Mouse (Mus musculus): ENCODE data around the gene Gnl2. TPM values are rescaled to one million over a fixed set of nuclear protein-coding genes. Genes with fewer than 3 reads are reported as not detected.

The Gnl2 gene
- 85.8 and 92.7 TPM in 2 replicates for polyA plus RNA-seq (2015; fragmentation: Nextera tagmentation; extraction: Ambion mirVana)

DNA sequence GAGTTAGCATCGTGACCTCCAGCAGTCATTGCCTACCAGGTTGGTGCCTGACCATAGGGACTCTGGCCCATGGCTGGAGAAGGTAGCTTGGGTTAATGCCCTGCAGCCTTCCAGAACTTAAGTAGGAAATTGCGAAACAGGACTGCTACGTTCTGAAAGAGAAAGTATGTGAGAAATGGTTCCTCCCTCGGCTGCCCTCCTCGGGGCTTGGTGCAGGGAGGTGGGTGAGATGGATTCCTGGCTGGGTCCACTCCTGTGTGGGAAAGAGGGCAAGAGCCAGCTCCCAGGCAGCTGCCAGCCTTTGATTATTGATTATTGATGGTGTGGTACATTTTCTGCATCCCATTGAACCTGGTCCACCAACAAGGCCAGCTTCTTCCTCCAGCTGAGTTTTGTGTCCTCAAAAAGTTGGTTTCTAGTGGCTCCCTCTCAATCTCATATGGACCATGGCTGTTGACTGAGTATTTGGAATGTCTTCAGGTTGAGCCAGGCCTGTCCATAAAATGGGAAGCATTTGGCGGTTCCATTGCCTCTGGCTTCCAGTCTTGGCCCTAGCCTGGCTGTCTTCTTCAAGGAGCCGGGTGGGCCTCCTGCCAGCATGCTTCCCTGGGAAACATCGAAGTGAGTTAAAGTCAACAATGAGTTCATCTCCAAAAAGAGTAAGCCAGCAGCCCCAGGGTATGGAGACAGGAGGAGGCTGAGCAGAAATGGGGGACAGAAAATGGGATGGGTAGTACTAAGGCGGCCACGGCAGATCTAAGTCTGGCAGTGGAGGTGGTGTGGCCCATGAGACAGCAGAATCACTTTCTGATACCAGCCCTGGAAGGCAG lies at the start of gene Gnl2:
Gnl2 (plus strand) TSS at position 780 of the 830 bp plus-strand sequence.
- Histone ChIP-seq H3K36me3 (no peaks in the 10 kb centered on the region), H3K4me1 (replicated peaks) (no peaks in the 10 kb centered on the region), H3K9ac (no peak within 1 kb of the TSS), H3K27me3 (no peaks in the 10 kb centered on the region), H3K9me3 (no peaks in the 10 kb centered on the region), H3K27ac (replicated peaks) (no peak within 1 kb of the TSS), H3K4me3 (no peak within 1 kb of the TSS), H3K4me2 (no peak within 1 kb of the TSS)
- WGBS, result 91% methylated on average over 10 of the region's 10 CpGs
- ATAC-seq (ENCODE audit: low FRiP score, low read depth), result no peak

DNA sequence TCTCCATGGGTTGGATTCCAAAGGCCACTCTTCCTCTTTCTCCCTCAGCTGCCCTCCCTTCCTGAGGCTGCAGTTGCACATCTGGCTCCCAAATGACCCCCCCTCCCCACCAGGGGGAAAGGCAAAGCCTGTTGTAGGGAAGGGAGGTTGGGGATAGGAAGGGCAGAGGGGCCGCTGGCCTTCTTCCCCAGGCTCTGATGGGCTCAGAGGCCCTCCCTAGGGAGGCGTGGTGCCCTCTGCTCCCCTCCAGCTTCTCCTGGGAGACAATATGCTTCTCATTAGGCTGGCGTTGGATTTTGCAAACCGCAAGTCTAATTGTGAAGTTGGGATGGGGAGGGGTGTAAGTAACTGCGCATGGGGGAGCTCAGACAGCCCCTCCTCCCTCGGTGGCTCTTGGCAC lies 47.7 kb upstream of the Gnl2 start:
- Histone ChIP-seq H3K27me3 (no peaks in the 10 kb centered on the region), H3K4me2 (no peak overlapping the region), H3K9ac (no peak overlapping the region), H3K36me3 (no peaks in the 10 kb centered on the region), H3K27ac (replicated peaks) (no peak overlapping the region), H3K9me3 (no peaks in the 10 kb centered on the region), H3K4me3 (no peak overlapping the region), H3K4me1 (replicated peaks) (peaks cover 14% of the 10 kb centered on the region)
- 58% methylated on average over 6 of the region's 6 CpGs for WGBS
- ATAC-seq (ENCODE audit: low FRiP score, low read depth), result no peak

DNA sequence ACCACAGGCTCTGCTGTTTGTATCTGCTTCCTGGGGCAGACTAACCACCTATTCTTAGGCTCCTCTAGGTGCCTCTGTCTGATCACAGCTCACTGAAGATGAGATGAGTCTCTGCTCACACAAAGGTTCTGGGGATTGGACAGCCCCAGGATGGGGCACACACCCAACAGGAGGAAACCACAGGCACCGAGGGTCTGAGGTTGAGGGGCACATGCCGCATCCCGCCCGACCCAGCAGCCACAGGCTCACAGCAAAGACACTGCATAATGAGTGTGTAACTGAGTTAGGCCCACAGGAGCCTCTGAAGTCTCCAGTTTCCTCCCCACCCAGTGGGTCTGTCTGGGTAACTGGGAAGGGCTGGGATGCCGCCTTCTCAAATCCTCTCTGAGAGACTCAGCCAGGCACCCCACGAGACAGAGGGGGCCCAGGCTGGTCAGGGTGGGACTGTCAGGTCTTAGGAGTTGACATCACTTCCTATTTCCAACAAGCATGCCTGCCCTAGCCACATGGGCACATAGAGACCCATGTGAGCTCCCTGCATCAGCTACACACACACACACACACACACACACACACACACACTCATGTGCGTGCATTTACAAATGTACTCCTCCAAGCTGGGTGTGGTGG lies 47.1 kb upstream of the Gnl2 start:
- 82% methylated on average over 7 of the region's 7 CpGs for WGBS
- Histone ChIP-seq H3K4me2 (no peak overlapping the region), H3K36me3 (no peaks in the 10 kb centered on the region), H3K9ac (no peak overlapping the region), H3K27me3 (no peaks in the 10 kb centered on the region), H3K4me1 (replicated peaks) (peaks cover 14% of the 10 kb centered on the region), H3K4me3 (no peak overlapping the region), H3K27ac (replicated peaks) (no peak overlapping the region), H3K9me3 (no peaks in the 10 kb centered on the region)
- ATAC-seq (ENCODE audit: low FRiP score, low read depth), result no peak

DNA sequence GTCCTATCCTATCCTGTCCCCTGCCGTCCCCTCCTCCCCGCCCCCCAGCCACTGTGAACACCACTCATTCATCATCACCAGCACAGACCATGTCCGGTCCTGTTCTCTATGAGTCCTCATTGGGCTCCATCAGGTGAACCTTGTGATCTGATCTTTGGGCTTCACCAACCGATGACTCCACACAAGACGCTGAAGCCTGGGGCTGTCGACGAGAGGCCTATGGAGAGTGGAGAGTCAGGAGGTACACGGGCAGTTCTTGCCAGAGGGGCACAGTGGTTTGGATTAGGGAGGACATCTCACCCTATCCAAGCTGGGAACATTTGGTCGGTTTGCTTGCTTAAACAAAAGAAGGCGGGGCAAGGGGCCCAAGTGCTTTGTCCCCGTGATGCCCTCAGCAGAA lies 46.2 kb upstream of the Gnl2 start:
- Histone ChIP-seq H3K27ac (replicated peaks) (no peak overlapping the region), H3K9ac (no peak overlapping the region), H3K27me3 (no peaks in the 10 kb centered on the region), H3K4me3 (no peak overlapping the region), H3K36me3 (no peaks in the 10 kb centered on the region), H3K4me1 (replicated peaks) (peaks cover 14% of the 10 kb centered on the region), H3K9me3 (no peaks in the 10 kb centered on the region), H3K4me2 (no peak overlapping the region)
- WGBS, result 79% methylated on average over 11 of the region's 11 CpGs
- no peak for ATAC-seq (ENCODE audit: low FRiP score, low read depth)

DNA sequence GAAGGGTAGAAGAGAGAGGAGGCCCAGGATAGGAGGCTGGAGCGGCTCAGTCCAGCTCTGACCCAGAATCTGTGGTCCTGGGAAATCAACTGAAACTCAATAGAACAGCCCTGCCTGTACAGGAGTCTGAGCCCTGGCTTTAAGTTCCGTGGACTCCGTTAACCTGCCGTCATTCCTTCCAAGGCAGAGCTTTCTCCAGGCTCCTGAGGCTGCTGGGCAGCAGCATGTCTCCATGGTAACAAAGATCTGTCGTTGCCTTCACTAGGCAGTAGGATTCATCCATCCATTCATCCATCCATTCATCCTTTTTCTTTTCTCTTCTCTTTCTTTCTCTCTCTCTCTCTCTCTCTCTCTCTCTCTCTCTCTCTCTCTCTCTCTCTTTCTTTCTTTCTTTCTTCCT lies 45.7 kb upstream of the Gnl2 start:
- Histone ChIP-seq H3K9me3 (no peaks in the 10 kb centered on the region), H3K36me3 (no peaks in the 10 kb centered on the region), H3K27me3 (no peaks in the 10 kb centered on the region), H3K9ac (no peak overlapping the region), H3K27ac (replicated peaks) (no peak overlapping the region), H3K4me1 (replicated peaks) (peaks cover 9% of the 10 kb centered on the region), H3K4me2 (no peak overlapping the region), H3K4me3 (no peak overlapping the region)
- ATAC-seq (ENCODE audit: low FRiP score, low read depth), result no peak
- WGBS, result 25% methylated on average over 5 of the region's 5 CpGs

DNA sequence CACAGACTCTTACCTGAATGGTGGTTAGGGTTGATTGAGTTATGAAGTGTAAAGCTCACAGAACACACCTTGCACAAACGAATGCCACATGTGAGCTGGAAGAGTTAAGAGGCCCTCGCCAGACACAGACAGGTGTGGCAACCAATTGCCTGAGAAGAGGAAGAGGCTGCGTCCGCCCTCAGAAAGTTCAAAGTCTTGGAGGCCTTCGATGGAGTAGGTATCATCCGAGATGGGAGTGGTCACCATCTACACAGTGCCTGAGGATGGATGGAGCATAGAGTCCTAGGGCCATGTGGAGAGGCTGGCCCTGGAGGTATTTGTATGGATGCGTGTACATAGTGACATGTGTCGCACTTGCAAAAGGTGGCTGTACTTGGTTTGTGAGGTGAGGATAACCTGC lies 45.3 kb upstream of the Gnl2 start:
- Histone ChIP-seq H3K9me3 (no peaks in the 10 kb centered on the region), H3K4me2 (no peak overlapping the region), H3K4me3 (no peak overlapping the region), H3K27me3 (no peaks in the 10 kb centered on the region), H3K9ac (no peak overlapping the region), H3K36me3 (no peaks in the 10 kb centered on the region), H3K27ac (replicated peaks) (0 out of 2 replicates have a peak overlapping the region, but pooled peaks have one; percentile 57), H3K4me1 (replicated peaks) (peaks cover 8% of the 10 kb centered on the region)
- ATAC-seq (ENCODE audit: low FRiP score, low read depth), result no peak
- WGBS, result 89% methylated on average over 8 of the region's 8 CpGs

DNA sequence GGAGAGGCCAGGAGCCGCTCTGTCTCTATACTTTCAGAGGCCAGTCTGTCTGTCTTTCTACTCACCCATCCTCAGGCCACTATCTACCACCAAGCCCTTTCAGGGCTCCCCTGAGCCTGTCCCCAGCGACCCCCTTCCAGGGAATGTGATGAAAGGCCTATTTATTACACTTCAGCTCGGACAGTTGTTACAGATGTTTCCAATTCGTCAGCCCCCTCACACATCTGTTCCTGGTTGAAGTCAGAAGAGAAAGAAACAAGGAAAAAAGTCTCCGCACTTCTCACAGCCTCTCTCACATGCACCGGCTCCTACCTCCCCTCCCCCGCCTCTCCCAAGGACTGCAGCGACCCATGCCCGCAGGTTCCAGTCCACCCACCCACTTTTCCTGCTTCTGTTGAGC lies 44.1 kb upstream of the Gnl2 start:
- no peak for ATAC-seq (ENCODE audit: low FRiP score, low read depth)
- no peak overlapping the region for H3K4me3 ChIP-seq
- no peaks in the 10 kb centered on the region for H3K27me3 ChIP-seq
- no peak overlapping the region for H3K4me2 ChIP-seq
- peaks cover 8% of the 10 kb centered on the region for H3K4me1 ChIP-seq (replicated peaks)
- no peak overlapping the region for H3K27ac ChIP-seq (replicated peaks)
- H3K36me3 ChIP-seq, result no peaks in the 10 kb centered on the region
- WGBS, result 63% methylated on average over 9 of the region's 9 CpGs
- no peaks in the 10 kb centered on the region for H3K9me3 ChIP-seq
- no peak overlapping the region for H3K9ac ChIP-seq

DNA sequence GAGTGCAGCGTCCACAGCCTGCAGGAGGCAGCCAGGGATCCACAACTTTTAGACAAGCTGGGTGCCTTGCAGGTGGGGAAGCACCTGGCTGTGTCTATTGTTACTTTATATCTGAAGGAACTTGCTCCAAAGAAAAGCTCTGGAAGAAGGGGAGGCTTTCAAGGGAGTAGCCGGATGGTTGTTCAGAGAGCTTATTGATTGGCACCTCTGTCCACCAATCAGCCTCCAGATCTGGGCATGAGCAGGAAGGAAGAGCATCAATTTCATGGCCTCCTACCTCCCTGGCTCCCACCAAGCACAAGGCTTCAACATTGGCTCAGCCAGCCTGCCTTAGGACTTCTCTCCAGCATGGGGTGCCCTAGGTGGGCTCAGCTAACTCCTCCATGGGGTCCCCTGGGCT lies 43.1 kb upstream of the Gnl2 start:
- H3K27me3 ChIP-seq, result no peaks in the 10 kb centered on the region
- no peak overlapping the region for H3K27ac ChIP-seq (replicated peaks)
- H3K4me1 ChIP-seq (replicated peaks), result peaks cover 8% of the 10 kb centered on the region
- no peak overlapping the region for H3K4me2 ChIP-seq
- no peak overlapping the region for H3K9ac ChIP-seq
- H3K36me3 ChIP-seq, result no peaks in the 10 kb centered on the region
- no peaks in the 10 kb centered on the region for H3K9me3 ChIP-seq
- 81% methylated on average over 2 of the region's 2 CpGs for WGBS
- no peak for ATAC-seq (ENCODE audit: low FRiP score, low read depth)
- H3K4me3 ChIP-seq, result no peak overlapping the region

DNA sequence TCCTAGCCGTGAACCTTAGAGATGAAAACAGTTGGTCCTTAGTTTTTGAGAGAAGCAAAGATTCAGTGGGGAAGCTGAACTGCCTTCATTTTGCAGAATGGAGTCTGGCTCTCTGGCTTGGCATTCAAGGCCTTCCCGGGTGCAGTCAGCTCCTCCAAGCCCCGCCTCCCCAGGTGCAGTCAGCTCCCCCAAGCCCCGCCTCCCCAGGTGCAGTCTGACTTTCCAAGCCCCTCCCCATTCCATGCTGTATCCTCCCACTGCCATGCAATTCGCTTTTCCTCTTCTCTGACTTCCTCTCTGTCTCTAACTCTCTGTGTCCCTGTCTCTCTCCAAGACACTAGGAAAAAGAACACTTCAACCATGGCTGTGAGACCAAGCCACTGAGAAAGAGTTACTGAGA lies 38.2 kb upstream of the Gnl2 start:
- 0 out of 2 replicates have a peak, but pooled peaks cover 6% of the 10 kb centered on the region for H3K4me1 ChIP-seq (replicated peaks)
- no peaks in the 10 kb centered on the region for H3K9me3 ChIP-seq

DNA sequence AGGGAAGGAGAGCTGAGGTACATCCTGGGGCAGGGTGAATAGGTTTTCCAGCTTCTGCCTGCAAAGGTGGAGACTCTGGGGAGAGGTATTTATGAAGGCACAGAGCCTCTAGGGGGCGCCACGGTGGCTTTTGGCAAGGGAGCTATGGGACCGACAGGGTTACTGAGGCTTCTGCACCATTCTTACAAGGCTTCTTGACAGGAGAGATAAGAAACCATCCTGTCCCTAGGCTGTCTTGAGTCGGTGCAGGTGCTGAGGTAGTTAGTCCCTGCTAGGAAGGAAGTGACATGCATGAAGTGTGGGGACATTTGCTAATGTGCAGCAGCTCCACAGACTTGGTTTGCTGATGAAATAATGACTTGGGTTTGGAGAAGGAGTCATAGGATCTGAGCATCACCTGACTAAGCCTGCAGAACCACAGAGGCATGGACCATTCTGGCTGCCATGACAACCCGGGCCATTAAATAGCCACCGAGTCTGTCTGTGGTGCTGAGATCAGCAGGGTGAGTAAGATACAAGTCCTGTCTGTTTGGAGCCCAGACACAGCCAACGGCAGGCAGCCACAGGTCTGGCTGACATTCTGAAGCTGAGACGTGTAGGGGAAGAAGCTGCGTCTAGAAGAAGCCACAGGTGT lies 32.4 kb upstream of the Gnl2 start:
- no peaks in the 10 kb centered on the region for H3K36me3 ChIP-seq
- ATAC-seq (ENCODE audit: low FRiP score, low read depth), result no peak
- no peak overlapping the region for H3K4me2 ChIP-seq
- peaks cover 67% of the 10 kb centered on the region for H3K27me3 ChIP-seq
- H3K9ac ChIP-seq, result no peak overlapping the region
- peaks cover 36% of the 10 kb centered on the region for H3K4me1 ChIP-seq (replicated peaks)
- H3K9me3 ChIP-seq, result no peaks in the 10 kb centered on the region
- H3K4me3 ChIP-seq, result no peak overlapping the region
- 14% methylated on average over 9 of the region's 9 CpGs for WGBS
- H3K27ac ChIP-seq (replicated peaks), result no peak overlapping the region

More for the DNA sequence above, 38.2 kb upstream of the Gnl2 start:
- Histone ChIP-seq H3K36me3 (no peaks in the 10 kb centered on the region), H3K4me2 (no peak overlapping the region), H3K27me3 (peaks cover 15% of the 10 kb centered on the region), H3K4me3 (no peak overlapping the region), H3K9ac (no peak overlapping the region), H3K27ac (replicated peaks) (no peak overlapping the region)
- ATAC-seq (ENCODE audit: low FRiP score, low read depth), result no peak
- WGBS, result 39% methylated on average over 5 of the region's 5 CpGs

DNA sequence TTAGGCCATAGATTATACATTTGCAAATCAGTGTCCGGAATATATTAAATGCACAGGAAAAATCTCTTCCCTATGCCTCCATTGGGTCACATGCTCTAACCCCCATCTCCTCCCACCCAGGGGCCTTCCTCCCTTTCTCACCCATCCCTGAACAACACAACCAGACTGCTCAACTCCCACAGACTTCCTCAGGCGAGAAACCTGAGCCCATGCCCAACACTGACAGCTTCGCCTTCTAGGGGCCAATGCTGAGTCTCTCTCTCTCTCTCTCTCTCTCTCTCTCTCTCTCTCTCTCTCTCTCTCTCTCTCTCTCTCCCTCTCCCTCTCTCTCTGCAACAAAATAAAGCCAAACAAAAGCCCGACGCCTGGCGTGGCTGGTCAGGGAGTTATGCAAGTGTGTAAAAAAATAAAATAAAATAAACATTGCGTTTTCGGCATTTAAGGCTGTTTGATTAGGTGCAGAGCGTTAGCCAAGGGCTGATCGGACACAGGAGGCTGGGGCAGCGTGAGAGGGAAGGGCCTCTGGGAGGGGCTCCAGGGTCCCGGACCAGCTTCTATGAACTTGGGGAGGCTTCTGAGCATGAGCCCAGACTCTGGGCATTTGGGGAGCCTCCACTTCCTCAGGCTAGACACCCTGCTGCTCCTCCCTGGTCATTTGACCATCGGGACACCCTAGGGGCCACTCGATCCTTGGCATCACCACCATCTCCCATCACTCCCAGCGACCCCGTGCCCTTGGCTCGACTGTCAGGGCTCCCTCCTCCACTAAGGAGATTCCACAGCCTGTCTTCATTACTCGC lies 31.3 kb upstream of the Gnl2 start:
- no peaks in the 10 kb centered on the region for H3K9me3 ChIP-seq
- no peaks in the 10 kb centered on the region for H3K36me3 ChIP-seq
- H3K4me3 ChIP-seq, result no peak overlapping the region
- no peak overlapping the region for H3K9ac ChIP-seq
- H3K27me3 ChIP-seq, result peaks cover 78% of the 10 kb centered on the region
- no peak for ATAC-seq (ENCODE audit: low FRiP score, low read depth)
- no peak overlapping the region for H3K27ac ChIP-seq (replicated peaks)
- WGBS, result 8% methylated on average over 18 of the region's 18 CpGs
- peaks cover 34% of the 10 kb centered on the region for H3K4me1 ChIP-seq (replicated peaks)
- no peak overlapping the region for H3K4me2 ChIP-seq

All from hindbrain, embryonic 15.5 days (tissue).